Mouse (Mus musculus) C2C12 (cell line): Measurements from ENCODE around the gene Cyth2. TPM values are rescaled to one million over a fixed set of nuclear protein-coding genes. Genes with fewer than 3 reads are reported as not detected.
A peak's percentile ranks its signal among the peaks of the same experiment; 100 is the strongest.

Experiments used
- H3K27me3 ChIP-seq: one replicate; pipeline ENCODE4 v1.6.1; 2011; ENCODE audit not compliant: control insufficient read depth, insufficient read depth, insufficient read length
- H3K36me3 ChIP-seq: one replicate; pipeline ENCODE4 v1.6.1; 2011; ENCODE audit not compliant: control insufficient read depth, insufficient read depth
- H3K4me3 ChIP-seq: one replicate; pipeline ENCODE4 v1.5.1; 2011; ENCODE audit warnings: mild to moderate bottlenecking, control low read depth; ENCODE audit not compliant: poor library complexity, insufficient read depth, severe bottlenecking
- H3K79me2 ChIP-seq: one replicate; pipeline ENCODE4 v1.6.1; 2011; ENCODE audit not compliant: control insufficient read depth, insufficient read depth
- H3K79me3 ChIP-seq: one replicate; pipeline ENCODE4 v1.6.1; 2011; ENCODE audit warnings: low read depth, control low read depth
- H3ac ChIP-seq: one replicate; pipeline ENCODE3; 2011; ENCODE audit warnings: low read depth; ENCODE audit not compliant: control insufficient read depth, insufficient read length
- CEBPB ChIP-seq: IDR thresholded peaks from one replicate; pipeline ENCODE4 v1.6.1; 2011; ENCODE audit warnings: low read depth, mild to moderate bottlenecking, control low read depth, moderate library complexity
- CTCF ChIP-seq: IDR thresholded peaks from one replicate; pipeline ENCODE4 v1.5.1; 2011; ENCODE audit not compliant: control insufficient read depth, insufficient read depth, insufficient read length
- FOSL1 ChIP-seq: IDR thresholded peaks from one replicate; pipeline ENCODE4 v1.8.0; 2011; ENCODE audit warnings: mild to moderate bottlenecking, low read length; ENCODE audit not compliant: poor library complexity, insufficient read depth, severe bottlenecking
- MAX ChIP-seq: IDR thresholded peaks from one replicate; pipeline ENCODE4 v1.6.1; 2011; ENCODE audit warnings: mild to moderate bottlenecking, control low read depth
- MYOD1 ChIP-seq: IDR thresholded peaks from one replicate; pipeline ENCODE4 v1.6.1; 2011; ENCODE audit warnings: low read depth; ENCODE audit not compliant: control insufficient read depth, insufficient read length
- MYOG ChIP-seq: IDR thresholded peaks from one replicate; pipeline ENCODE4 v1.6.1; 2011; ENCODE audit not compliant: control insufficient read depth, insufficient read length; ENCODE audit errors: extremely low read depth
- USF1 ChIP-seq: IDR thresholded peaks from one replicate; pipeline ENCODE4 v1.6.1; 2011; ENCODE audit warnings: low read depth, mild to moderate bottlenecking, control low read depth, moderate library complexity
- long read RNA-seq, 2 experiments: library from polyadenylated mRNA; unstranded; transcript quantifications; one replicate each; pipeline ENCODE4 v2.0.0; 2019 to 2020
- polyA plus RNA-seq: library from polyadenylated mRNA; unstranded; fragments of >200 nt; fragmentation: generic; extraction: Trizol; gene quantifications from one replicate; pipeline ENCODE4 v1.2.1, GENCODE M21; 2012; ENCODE audit warnings: missing spikeins

Cyth2 gene
- polyA plus RNA-seq, result 175 TPM
- long read RNA-seq, experiment 1, transcript Cyth2-203 (12 exons, 1,512 nt), result minor isoform, 13 of 71 reads
- long read RNA-seq, experiment 1, transcript Cyth2-201 (12 exons, 2,527 nt), result minor isoform, 5 of 71 reads
- long read RNA-seq, experiment 1, transcript Cyth2-202 (12 exons, 2,519 nt), result major isoform, 45 of 71 reads
- long read RNA-seq, experiment 1, partial matches to known transcripts, result 6 of 71 reads
- long read RNA-seq, experiment 1, other reads (novel, unspliced or antisense), result 2 of 71 reads
- long read RNA-seq, experiment 2, transcript Cyth2-201 (12 exons, 2,527 nt), result minor isoform, 8 of 214 reads
- long read RNA-seq, experiment 2, transcript Cyth2-202 (12 exons, 2,519 nt), result major isoform, 95 of 214 reads
- long read RNA-seq, experiment 2, transcript Cyth2-203 (12 exons, 1,512 nt), result major isoform, 95 of 214 reads
- long read RNA-seq, experiment 2, partial matches to known transcripts, result 0 of 214 reads
- long read RNA-seq, experiment 2, other reads (novel, unspliced or antisense), result 15 of 214 reads

DNA sequence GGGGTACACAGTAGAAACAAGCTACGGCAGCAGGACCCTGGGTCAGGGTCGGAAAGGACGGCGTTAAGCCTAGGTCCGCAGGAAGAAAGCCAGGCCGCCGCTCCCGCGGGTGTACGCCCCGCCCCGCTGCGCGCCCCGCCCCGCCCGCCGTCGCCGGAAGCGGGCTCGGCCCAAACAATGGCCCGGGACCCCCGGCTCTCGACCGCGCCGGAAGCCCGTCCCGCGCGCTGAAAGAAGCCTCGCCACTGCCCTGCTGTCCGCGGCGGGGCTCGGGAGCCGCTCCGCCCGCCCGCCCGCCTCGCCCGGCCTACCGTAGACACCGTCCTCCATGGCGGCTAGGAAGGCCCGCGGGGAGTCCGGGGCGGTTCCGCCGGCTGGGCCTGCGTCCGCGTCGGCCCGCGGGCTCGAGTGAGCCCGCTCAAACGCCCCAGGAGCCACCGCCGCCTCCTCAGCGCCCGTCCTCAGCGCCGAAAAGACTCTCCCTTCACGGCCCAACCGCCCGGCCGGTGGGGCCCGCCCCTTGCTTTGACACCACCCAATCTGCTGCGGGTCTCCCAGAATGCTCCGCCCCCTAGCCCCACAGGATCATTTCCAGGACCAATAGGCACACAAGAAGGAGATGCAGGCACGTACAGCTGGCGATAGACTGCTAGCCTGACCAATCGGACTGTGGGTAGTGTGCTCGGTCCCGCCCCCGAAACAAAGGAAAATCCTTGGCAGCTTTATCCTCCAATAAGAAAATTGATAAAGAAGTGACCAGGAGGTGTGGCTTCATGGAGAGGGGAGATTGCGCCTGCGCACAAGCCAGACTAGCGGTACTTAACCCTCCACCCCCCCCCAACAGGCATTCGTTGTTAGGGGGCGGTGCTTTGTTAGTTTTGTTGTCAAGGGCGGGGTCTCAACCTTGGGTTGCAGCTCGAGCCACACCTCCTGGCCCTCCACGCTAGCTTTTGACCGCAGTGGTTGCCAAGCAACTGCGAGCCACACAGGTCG lies at the start of gene Cyth2:
TSS of gene Cyth2 (minus strand) at position 795 of the 993 bp plus-strand sequence.
- no peak for TF ChIP-seq FOSL1
- TF ChIP-seq MYOG, result no peak
- TF ChIP-seq MYOD1, result no peak
- TF ChIP-seq CTCF, result no peak
- TF ChIP-seq CEBPB, result no peak
- TF ChIP-seq USF1, result no peak
- no peak for TF ChIP-seq MAX
- H3ac ChIP-seq, result peak within 1 kb of the TSS; percentile 92
- peak within 1 kb of the TSS; percentile 75 for H3K4me3 ChIP-seq
- H3K27me3 ChIP-seq, result no peaks in the 10 kb centered on the region
- H3K79me3 ChIP-seq, result peaks cover 16% of the 10 kb centered on the region
- H3K36me3 ChIP-seq, result peaks cover 36% of the 10 kb centered on the region
- H3K79me2 ChIP-seq, result peaks cover 27% of the 10 kb centered on the region

DNA sequence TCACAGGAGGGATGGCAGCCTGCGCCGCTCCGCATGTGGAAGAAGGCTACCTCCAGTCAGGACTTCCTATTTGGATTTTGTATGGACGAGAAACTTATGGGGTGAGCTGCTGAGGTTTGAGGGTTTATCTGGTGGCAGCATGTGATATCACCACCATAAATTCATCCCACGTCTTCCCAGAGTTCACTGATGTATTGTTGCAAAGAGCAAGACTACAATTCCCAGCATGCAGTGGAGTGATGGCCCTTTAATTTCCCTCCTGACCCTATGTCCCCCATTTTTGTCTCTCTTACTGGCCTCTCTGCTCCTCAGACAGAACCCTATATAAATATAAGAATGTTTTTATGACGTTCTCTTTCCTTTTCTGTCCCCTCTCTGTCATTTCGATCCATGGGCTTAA lies 48.4 kb upstream of the Cyth2 start:
- TF ChIP-seq MYOG, result no peak
- TF ChIP-seq USF1, result no peak
- no peak for TF ChIP-seq FOSL1
- no peak for TF ChIP-seq CEBPB
- TF ChIP-seq MYOD1, result no peak
- TF ChIP-seq CTCF, result no peak
- TF ChIP-seq MAX, result no peak
- H3ac ChIP-seq, result no peak overlapping the region
- H3K36me3 ChIP-seq, result no peaks in the 10 kb centered on the region
- no peak overlapping the region for H3K4me3 ChIP-seq
- no peaks in the 10 kb centered on the region for H3K79me2 ChIP-seq
- no peaks in the 10 kb centered on the region for H3K79me3 ChIP-seq
- H3K27me3 ChIP-seq, result no peaks in the 10 kb centered on the region

- Histone ChIP-seq H3K36me3 (no peaks in the 10 kb centered on the region), H3K79me3 (no peaks in the 10 kb centered on the region), H3ac (no peak overlapping the region), H3K27me3 (no peaks in the 10 kb centered on the region), H3K4me3 (no peak overlapping the region), H3K79me2 (no peaks in the 10 kb centered on the region)
- TF ChIP-seq CTCF (no peak), MYOD1 (no peak), MAX (no peak), CEBPB (no peak), USF1 (no peak)
Observed at GRCm38 (mm10) chr7:45859008-45859407, 44.6 kb upstream of the Cyth2 start.

DNA sequence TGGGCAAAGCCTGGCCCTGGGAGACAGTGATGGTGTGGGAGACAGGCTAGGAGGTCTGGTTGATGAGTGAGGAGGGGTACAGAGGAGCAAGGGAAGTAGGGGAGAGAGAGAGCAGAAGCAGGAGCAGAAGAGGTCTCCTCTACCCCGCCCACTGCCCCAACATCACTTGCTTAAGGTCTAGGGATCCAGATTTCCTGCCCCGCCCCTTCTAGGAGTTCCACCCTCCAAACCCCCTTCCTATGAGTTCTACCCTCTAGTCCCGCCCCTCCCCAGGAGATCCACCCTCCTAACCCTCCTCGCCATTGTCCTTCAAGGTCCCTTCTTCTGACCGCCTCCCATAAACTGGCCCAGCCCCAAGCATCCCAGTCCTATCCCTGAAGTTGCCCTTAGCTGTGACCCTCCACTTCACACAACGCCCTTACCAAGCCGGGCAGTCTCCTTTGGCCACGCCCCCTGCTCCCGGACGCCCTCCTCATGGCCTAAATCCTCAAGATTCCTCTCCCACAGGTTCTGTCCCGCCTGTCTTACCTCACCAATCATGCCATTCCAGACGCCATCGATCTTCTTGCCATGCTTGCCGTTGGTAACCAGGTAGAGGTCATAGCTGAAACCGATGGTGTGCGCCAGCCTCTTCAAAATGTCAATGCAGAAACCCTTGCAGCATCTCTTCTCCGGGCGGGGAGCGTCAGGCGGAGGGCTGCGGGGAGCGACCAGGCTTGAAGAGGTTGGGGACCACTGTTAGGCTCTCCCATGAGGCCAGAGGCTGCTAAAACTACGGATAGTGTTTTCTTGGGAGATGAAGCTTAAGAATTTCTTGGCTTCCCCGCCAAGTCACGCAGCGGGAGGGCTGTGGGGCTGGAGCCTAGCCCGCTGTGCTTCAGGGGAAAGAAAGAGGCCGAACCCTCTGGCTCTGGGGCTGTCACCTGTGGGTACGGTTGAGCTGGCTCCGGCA lies 42.8 kb upstream of the Cyth2 start:
- Histone ChIP-seq H3ac (no peak overlapping the region), H3K79me3 (no peaks in the 10 kb centered on the region), H3K36me3 (no peaks in the 10 kb centered on the region), H3K79me2 (no peaks in the 10 kb centered on the region), H3K4me3 (no peak overlapping the region), H3K27me3 (no peaks in the 10 kb centered on the region)
- TF ChIP-seq CEBPB (no peak), CTCF (no peak), MYOG (no peak), MYOD1 (no peak), FOSL1 (no peak), MAX (no peak), USF1 (no peak)

- no peaks in the 10 kb centered on the region for H3K79me2 ChIP-seq
- no peaks in the 10 kb centered on the region for H3K79me3 ChIP-seq
- no peak overlapping the region for H3ac ChIP-seq
- no peaks in the 10 kb centered on the region for H3K36me3 ChIP-seq
- H3K4me3 ChIP-seq, result no peak overlapping the region
- no peaks in the 10 kb centered on the region for H3K27me3 ChIP-seq
- TF ChIP-seq CTCF, result no peak
- no peak for TF ChIP-seq MAX
Observed at GRCm38 (mm10) chr7:45853089-45853488, 38.7 kb upstream of the Cyth2 start.
